Mouse (Mus musculus) c-Kit-positive CD71-positive TER-119-positive erythroid progenitor cells, embryonic 14.5 days (primary cell): Measurements from ENCODE around the gene Vps29.
A peak's percentile ranks its signal among the peaks of the same experiment; 100 is the strongest.

Experiments
- DNase-seq: peaks from one replicate; pipeline ENCODE4 v3.0.0-alpha.2; 2013; ENCODE audit warnings: low spot score

Vps29 gene

GRCm38 (mm10) chr5:122399871-122400270 is 45.7 kb downstream of the Vps29 start:
- DNase-seq: no peak

GRCm38 (mm10) chr5:122400628-122401302 is 46.6 kb downstream of the Vps29 start:
- DNase-seq: no peak

GRCm38 (mm10) chr5:122401303-122401640 is 47.1 kb downstream of the Vps29 start:
- DNase-seq: peak; percentile 45

DNA sequence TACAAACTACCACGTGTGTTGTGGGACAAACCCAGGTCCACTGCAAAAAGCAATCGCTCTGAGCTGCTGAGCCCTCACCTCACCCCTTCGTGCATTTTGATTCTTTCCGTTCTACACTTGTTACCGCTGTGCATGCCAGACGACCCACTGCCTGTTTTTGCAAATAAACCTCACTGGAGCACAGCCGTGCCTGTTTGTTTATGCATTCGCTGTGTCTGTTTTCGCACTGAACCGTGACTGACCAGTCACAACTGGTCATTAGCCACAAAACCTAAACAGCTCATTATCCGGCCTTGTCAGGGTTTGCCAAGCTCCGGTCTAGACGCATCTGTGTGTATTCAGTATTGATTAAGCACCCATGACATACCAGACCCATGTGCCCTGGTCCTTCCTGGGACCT is 48.0 kb downstream of the Vps29 start:
- no peak for DNase-seq

DNA sequence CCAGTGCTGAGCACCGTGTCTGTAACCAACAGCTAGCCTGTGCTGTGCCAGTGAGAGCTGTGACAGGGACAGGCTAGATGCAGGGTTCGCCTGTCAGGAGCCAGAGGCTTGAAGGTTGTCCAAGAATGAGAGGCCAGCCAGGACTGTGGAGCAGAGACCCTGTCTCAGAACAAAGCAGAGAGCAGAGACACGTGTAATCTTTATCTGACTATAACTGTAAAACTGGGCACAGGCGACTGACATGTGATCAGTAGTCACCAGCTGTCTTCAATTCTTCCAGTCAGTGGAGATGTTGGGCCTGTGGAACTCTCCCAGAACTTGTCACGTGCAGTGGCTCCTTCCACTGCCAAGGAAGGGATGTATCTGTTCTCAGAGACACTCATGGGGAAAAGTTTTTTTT is 48.6 kb downstream of the Vps29 start:
- DNase-seq: no peak

GRCm38 (mm10) chr5:122403362-122403761 is 49.2 kb downstream of the Vps29 start:
- no peak for DNase-seq

- no peak for DNase-seq
Measured at GRCm38 (mm10) chr5:122405537-122405936, 51.4 kb downstream of the Vps29 start.

GRCm38 (mm10) chr5:122409692-122410645 is 55.8 kb downstream of the Vps29 start:
- DNase-seq: no peak

GRCm38 (mm10) chr5:122411892-122412291 is 57.7 kb downstream of the Vps29 start:
- no peak for DNase-seq

- no peak for DNase-seq
Measured at GRCm38 (mm10) chr5:122412826-122413225, 58.7 kb downstream of the Vps29 start.

GRCm38 (mm10) chr5:122414351-122414750 is 60.2 kb downstream of the Vps29 start:
- no peak for DNase-seq
